Mouse (Mus musculus): ENCODE results near the gene Mllt3. TPM values are rescaled to one million over a fixed set of nuclear protein-coding genes. Genes with fewer than 3 reads are reported as not detected.

The Mllt3 gene
- polyA plus RNA-seq, 1 experiment from 2014 or later, result 104 TPM

GRCm38 (mm10) chr4:87806196-87806987 is 226.8 kb downstream of the Mllt3 start:
- 15% methylated on average over 6 of the region's 6 CpGs for WGBS
- H3K4me3 ChIP-seq (replicated peaks; ENCODE audit: low read depth, low read length), result no peak overlapping the region
- H3K9ac ChIP-seq (replicated peaks; ENCODE audit: low read length), result no peak overlapping the region
- H3K9me3 ChIP-seq (ENCODE audit: control insufficient read depth, low read length), result no peaks in the 10 kb centered on the region
- peaks cover 20% of the 10 kb centered on the region for H3K4me1 ChIP-seq (ENCODE audit: control insufficient read depth, insufficient read depth, low read length)
- no peaks in the 10 kb centered on the region for H3K36me3 ChIP-seq (ENCODE audit: control insufficient read depth, insufficient read depth, low read length)
- no peak for ATAC-seq (ENCODE audit: low FRiP score, low TSS enrichment)
- H3K27me3 ChIP-seq (ENCODE audit: control insufficient read depth, insufficient read depth, low read length), result no peaks in the 10 kb centered on the region
- H3K27ac ChIP-seq (replicated peaks; ENCODE audit: low read depth, low read length), result no peak overlapping the region
- no peak for DNase-seq
- H3K4me2 ChIP-seq (ENCODE audit: low read length), result no peak overlapping the region

GRCm38 (mm10) chr4:87804576-87804975 is 228.6 kb downstream of the Mllt3 start:
- Histone ChIP-seq H3K9ac (replicated peaks; ENCODE audit: low read length) (no peak overlapping the region), H3K9me3 (ENCODE audit: control insufficient read depth, low read length) (no peaks in the 10 kb centered on the region), H3K27me3 (ENCODE audit: control insufficient read depth, insufficient read depth, low read length) (no peaks in the 10 kb centered on the region), H3K4me2 (ENCODE audit: low read length) (no peak overlapping the region), H3K36me3 (ENCODE audit: control insufficient read depth, insufficient read depth, low read length) (no peaks in the 10 kb centered on the region), H3K4me1 (ENCODE audit: control insufficient read depth, insufficient read depth, low read length) (peaks cover 25% of the 10 kb centered on the region), H3K27ac (replicated peaks; ENCODE audit: low read depth, low read length) (no peak overlapping the region), H3K4me3 (replicated peaks; ENCODE audit: low read depth, low read length) (no peak overlapping the region)
- 39% methylated on average over 3 of the region's 3 CpGs for WGBS
- DNase-seq (no peak), ATAC-seq (ENCODE audit: low FRiP score, low TSS enrichment) (no peak)

GRCm38 (mm10) chr4:87803313-87803712 is 229.9 kb downstream of the Mllt3 start:
- Histone ChIP-seq H3K36me3 (ENCODE audit: control insufficient read depth, insufficient read depth, low read length) (no peaks in the 10 kb centered on the region), H3K4me2 (ENCODE audit: low read length) (no peak overlapping the region), H3K4me1 (ENCODE audit: control insufficient read depth, insufficient read depth, low read length) (peaks cover 25% of the 10 kb centered on the region), H3K9ac (replicated peaks; ENCODE audit: low read length) (no peak overlapping the region), H3K4me3 (replicated peaks; ENCODE audit: low read depth, low read length) (no peak overlapping the region), H3K9me3 (ENCODE audit: control insufficient read depth, low read length) (no peaks in the 10 kb centered on the region), H3K27ac (replicated peaks; ENCODE audit: low read depth, low read length) (no peak overlapping the region), H3K27me3 (ENCODE audit: control insufficient read depth, insufficient read depth, low read length) (no peaks in the 10 kb centered on the region)
- WGBS, result 84% methylated on average over 3 of the region's 3 CpGs
- DNase-seq (no peak), ATAC-seq (ENCODE audit: low FRiP score, low TSS enrichment) (no peak)

GRCm38 (mm10) chr4:87802140-87802539 is 231.0 kb downstream of the Mllt3 start:
- WGBS, result 38% methylated on average over 4 of the region's 4 CpGs

GRCm38 (mm10) chr4:87801332-87801731 is 231.8 kb downstream of the Mllt3 start:
- Histone ChIP-seq H3K9me3 (ENCODE audit: control insufficient read depth, low read length) (no peaks in the 10 kb centered on the region), H3K27ac (replicated peaks; ENCODE audit: low read depth, low read length) (no peak overlapping the region), H3K4me1 (ENCODE audit: control insufficient read depth, insufficient read depth, low read length) (peaks cover 18% of the 10 kb centered on the region), H3K9ac (replicated peaks; ENCODE audit: low read length) (no peak overlapping the region), H3K36me3 (ENCODE audit: control insufficient read depth, insufficient read depth, low read length) (no peaks in the 10 kb centered on the region), H3K27me3 (ENCODE audit: control insufficient read depth, insufficient read depth, low read length) (no peaks in the 10 kb centered on the region), H3K4me2 (ENCODE audit: low read length) (no peak overlapping the region), H3K4me3 (replicated peaks; ENCODE audit: low read depth, low read length) (no peak overlapping the region)
- no peak for ATAC-seq (ENCODE audit: low FRiP score, low TSS enrichment)
- DNase-seq, result no peak
- 88% methylated on average over 3 of the region's 3 CpGs for WGBS

More at GRCm38 (mm10) chr4:87802140-87802539, 231.0 kb downstream of the Mllt3 start:
- Histone ChIP-seq H3K9ac (replicated peaks; ENCODE audit: low read length) (no peak overlapping the region), H3K4me2 (ENCODE audit: low read length) (no peak overlapping the region), H3K27ac (replicated peaks; ENCODE audit: low read depth, low read length) (no peak overlapping the region), H3K9me3 (ENCODE audit: control insufficient read depth, low read length) (no peaks in the 10 kb centered on the region), H3K4me3 (replicated peaks; ENCODE audit: low read depth, low read length) (no peak overlapping the region), H3K36me3 (ENCODE audit: control insufficient read depth, insufficient read depth, low read length) (no peaks in the 10 kb centered on the region), H3K27me3 (ENCODE audit: control insufficient read depth, insufficient read depth, low read length) (no peaks in the 10 kb centered on the region), H3K4me1 (ENCODE audit: control insufficient read depth, insufficient read depth, low read length) (peaks cover 25% of the 10 kb centered on the region)
- DNase-seq, result no peak
- ATAC-seq (ENCODE audit: low FRiP score, low TSS enrichment), result no peak

GRCm38 (mm10) chr4:87800276-87800675 is 232.9 kb downstream of the Mllt3 start:
- no peak for ATAC-seq (ENCODE audit: low FRiP score, low TSS enrichment)
- Histone ChIP-seq H3K27me3 (ENCODE audit: control insufficient read depth, insufficient read depth, low read length) (no peaks in the 10 kb centered on the region), H3K4me2 (ENCODE audit: low read length) (no peak overlapping the region), H3K36me3 (ENCODE audit: control insufficient read depth, insufficient read depth, low read length) (no peaks in the 10 kb centered on the region), H3K4me3 (replicated peaks; ENCODE audit: low read depth, low read length) (no peak overlapping the region), H3K27ac (replicated peaks; ENCODE audit: low read depth, low read length) (no peak overlapping the region), H3K9ac (replicated peaks; ENCODE audit: low read length) (no peak overlapping the region), H3K9me3 (ENCODE audit: control insufficient read depth, low read length) (no peaks in the 10 kb centered on the region), H3K4me1 (ENCODE audit: control insufficient read depth, insufficient read depth, low read length) (peaks cover 16% of the 10 kb centered on the region)
- DNase-seq, result no peak
- WGBS, result 86% methylated on average over 1 of the region's 1 CpGs

- H3K9ac ChIP-seq (replicated peaks; ENCODE audit: low read length), result no peak overlapping the region
- H3K9me3 ChIP-seq (ENCODE audit: control insufficient read depth, low read length), result no peaks in the 10 kb centered on the region
- H3K27me3 ChIP-seq (ENCODE audit: control insufficient read depth, insufficient read depth, low read length), result no peaks in the 10 kb centered on the region
- H3K4me2 ChIP-seq (ENCODE audit: low read length), result no peak overlapping the region
- WGBS, result 89% methylated on average over 2 of the region's 2 CpGs
- peaks cover 13% of the 10 kb centered on the region for H3K4me1 ChIP-seq (ENCODE audit: control insufficient read depth, insufficient read depth, low read length)
- no peak overlapping the region for H3K27ac ChIP-seq (replicated peaks; ENCODE audit: low read depth, low read length)
- H3K36me3 ChIP-seq (ENCODE audit: control insufficient read depth, insufficient read depth, low read length), result no peaks in the 10 kb centered on the region
- H3K4me3 ChIP-seq (replicated peaks; ENCODE audit: low read depth, low read length), result no peak overlapping the region
- no peak for ATAC-seq (ENCODE audit: low FRiP score, low TSS enrichment)
- no peak for DNase-seq
These were observed 233.7 kb downstream of the Mllt3 start for GRCm38 (mm10) chr4:87799418-87799817.

- ATAC-seq (ENCODE audit: low FRiP score, low TSS enrichment), result no peak
- no peak overlapping the region for H3K9ac ChIP-seq (replicated peaks; ENCODE audit: low read length)
- H3K36me3 ChIP-seq (ENCODE audit: control insufficient read depth, insufficient read depth, low read length), result peaks cover 16% of the 10 kb centered on the region
- H3K27ac ChIP-seq (replicated peaks; ENCODE audit: low read depth, low read length), result no peak overlapping the region
- H3K9me3 ChIP-seq (ENCODE audit: control insufficient read depth, low read length), result no peaks in the 10 kb centered on the region
- H3K4me3 ChIP-seq (replicated peaks; ENCODE audit: low read depth, low read length), result no peak overlapping the region
- DNase-seq, result no peak
- H3K27me3 ChIP-seq (ENCODE audit: control insufficient read depth, insufficient read depth, low read length), result no peaks in the 10 kb centered on the region
- 85% methylated on average over 4 of the region's 4 CpGs for WGBS
- no peak overlapping the region for H3K4me2 ChIP-seq (ENCODE audit: low read length)
- peaks cover 2% of the 10 kb centered on the region; the same call in 1 of the 2 replicates for H3K4me1 ChIP-seq (ENCODE audit: control insufficient read depth, insufficient read depth, low read length)
These were observed 237.9 kb downstream of the Mllt3 start for GRCm38 (mm10) chr4:87795261-87795660.

- no peaks in the 10 kb centered on the region for H3K9me3 ChIP-seq (ENCODE audit: control insufficient read depth, low read length)
- DNase-seq (no peak), ATAC-seq (ENCODE audit: low FRiP score, low TSS enrichment) (no peak)
- WGBS, result 91% methylated on average over 3 of the region's 3 CpGs
- no peaks in the 10 kb centered on the region for H3K27me3 ChIP-seq (ENCODE audit: control insufficient read depth, insufficient read depth, low read length)
- H3K4me3 ChIP-seq (replicated peaks; ENCODE audit: low read depth, low read length), result no peak overlapping the region
- no peak overlapping the region for H3K27ac ChIP-seq (replicated peaks; ENCODE audit: low read depth, low read length)
- no peaks in the 10 kb centered on the region for H3K4me1 ChIP-seq (ENCODE audit: control insufficient read depth, insufficient read depth, low read length)
- no peak overlapping the region for H3K9ac ChIP-seq (replicated peaks; ENCODE audit: low read length)
- no peak overlapping the region for H3K4me2 ChIP-seq (ENCODE audit: low read length)
- peaks cover 20% of the 10 kb centered on the region for H3K36me3 ChIP-seq (ENCODE audit: control insufficient read depth, insufficient read depth, low read length)
These were observed 238.9 kb downstream of the Mllt3 start for GRCm38 (mm10) chr4:87794216-87794615.
